Mouse (Mus musculus) heart, adult 2 months (tissue): ENCODE measurements around the gene Pdha1. TPM values are rescaled to one million over a fixed set of nuclear protein-coding genes. Genes with fewer than 3 reads are reported as not detected.

ENCODE experiments used
- DNase-seq, 2 experiments: peaks; one replicate each; pipeline ENCODE4 v3.0.0; 2021
- H3K27ac ChIP-seq: fragments of 200-600 bp; 2 replicates; pipeline ENCODE4 v1.8.1; 2022
- H3K27me3 ChIP-seq: fragments of 200-500 bp; 2 replicates; pipeline ENCODE4 v1.6.1; 2012; ENCODE audit warnings: mild to moderate bottlenecking, low read length, inconsistent platforms, mixed read lengths; ENCODE audit not compliant: control insufficient read depth, insufficient read depth
- H3K36me3 ChIP-seq: fragments of 200-500 bp; 2 replicates; pipeline ENCODE4 v1.6.1; 2012; ENCODE audit warnings: low read length, inconsistent platforms; ENCODE audit not compliant: control insufficient read depth, insufficient read depth
- H3K4me1 ChIP-seq: fragments of 200-500 bp; 2 replicates; pipeline ENCODE4 v1.6.1; 2011; ENCODE audit warnings: low read length; ENCODE audit not compliant: control insufficient read depth, insufficient read depth
- H3K4me3 ChIP-seq: fragments of 200-600 bp; 2 replicates; pipeline ENCODE4 v1.8.1; 2022
- H3K79me2 ChIP-seq: fragments of 200-500 bp; replicated peaks from 2 replicates; pipeline ENCODE4 v1.6.1; 2012; ENCODE audit warnings: mild to moderate bottlenecking, inconsistent platforms, low read length, moderate library complexity, mixed read lengths; ENCODE audit not compliant: control insufficient read depth, insufficient read depth
- H3K9ac ChIP-seq: fragments of 200-500 bp; 2 replicates; pipeline ENCODE4 v1.6.1; 2012; ENCODE audit warnings: low read depth, mild to moderate bottlenecking, control low read depth, inconsistent platforms, low read length, mixed read lengths
- CTCF ChIP-seq: fragments of 200-600 bp; IDR thresholded peaks from 2 replicates; pipeline ENCODE4 v1.8.1; 2022; ENCODE audit warnings: antibody characterized with exemption, mild to moderate bottlenecking, moderate library complexity
- EP300 ChIP-seq: fragments of 200-500 bp; IDR thresholded peaks from 2 replicates; pipeline ENCODE4 v1.6.1; 2011; ENCODE audit warnings: low read depth, low read length, control low read depth; ENCODE audit not compliant: insufficient read depth
- POLR2A ChIP-seq: fragments of 200-500 bp; IDR thresholded peaks from 2 replicates; pipeline ENCODE4 v1.6.1; 2011; ENCODE audit warnings: mild to moderate bottlenecking, low read depth, low read length, control low read depth; ENCODE audit not compliant: insufficient read depth
- WGBS: fragments of 180-500 bp; shearing (Covaris S2); methylation state at CpG from one replicate; pipeline ENCODE4 v1.1.7; 2018; 5-methylcytosine and 5-hydroxymethylcytosine counted together
- intact Hi-C: fragments of 180-260 bp; cut with DNase I; formaldehyde crosslinking; loops from one replicate; pipeline ENCODE4 v1.15.1; 2025
- polyA plus RNA-seq: library from polyadenylated mRNA; depleted of rRNA; stranded (reverse); fragments of >200 nt; gene quantifications from 2 replicates; pipeline ENCODE4 v1.2.3, GENCODE M21; 2012
- total RNA-seq, 2 experiments: library from RNA; stranded (reverse); gene quantifications; 2 replicates each; pipeline ENCODE4 v1.2.3; 2021

The Pdha1 gene
- total and polyA plus RNA-seq, 3 experiments: 465 to 1,220 (median 973) TPM

DNA sequence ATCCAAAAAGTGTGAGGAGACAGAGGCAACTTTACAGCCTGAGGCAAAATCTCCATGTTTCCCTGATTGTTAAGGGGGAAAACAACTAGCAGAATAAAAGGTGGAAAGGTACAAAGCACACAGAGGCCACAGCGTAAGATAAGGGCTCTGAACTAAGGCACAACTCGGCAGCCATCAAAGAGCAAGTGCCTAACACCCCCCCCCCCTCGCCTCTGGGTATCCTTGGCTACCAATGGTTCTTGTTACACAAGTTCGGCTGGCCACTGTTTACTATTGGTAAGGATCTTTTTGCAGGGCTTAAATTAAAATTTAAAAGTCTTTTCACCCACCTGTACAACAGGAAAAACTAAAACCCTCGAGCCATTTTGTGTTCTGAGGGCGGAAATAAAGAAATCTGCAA lies 2.5 kb downstream of the Pdha1 start:
- intact Hi-C loops: loop anchor here (5.0 to 10.0 kb wide), 4 partner anchors 369 to 857 kb away; partner anchors contain the start of genes Cdkl5, Eif1ax, Phka2 and Rs1
- 35% methylated on average over 6 of the region's 6 CpGs for WGBS
- Histone ChIP-seq H3K27ac (no peak overlapping the region), H3K4me1 (peaks cover 4% of the 10 kb centered on the region), H3K9ac (no peak overlapping the region), H3K79me2 (peaks cover 4% of the 10 kb centered on the region), H3K36me3 (peaks cover 4% of the 10 kb centered on the region; the same call in 1 of the 2 replicates), H3K4me3 (peak overlapping the region; percentile 71; the same call in 1 of the 2 replicates), H3K27me3 (no peaks in the 10 kb centered on the region)
- no peak for DNase-seq
- TF ChIP-seq CTCF: no peak
- TF ChIP-seq EP300: no peak
- TF ChIP-seq POLR2A: no peak

DNA sequence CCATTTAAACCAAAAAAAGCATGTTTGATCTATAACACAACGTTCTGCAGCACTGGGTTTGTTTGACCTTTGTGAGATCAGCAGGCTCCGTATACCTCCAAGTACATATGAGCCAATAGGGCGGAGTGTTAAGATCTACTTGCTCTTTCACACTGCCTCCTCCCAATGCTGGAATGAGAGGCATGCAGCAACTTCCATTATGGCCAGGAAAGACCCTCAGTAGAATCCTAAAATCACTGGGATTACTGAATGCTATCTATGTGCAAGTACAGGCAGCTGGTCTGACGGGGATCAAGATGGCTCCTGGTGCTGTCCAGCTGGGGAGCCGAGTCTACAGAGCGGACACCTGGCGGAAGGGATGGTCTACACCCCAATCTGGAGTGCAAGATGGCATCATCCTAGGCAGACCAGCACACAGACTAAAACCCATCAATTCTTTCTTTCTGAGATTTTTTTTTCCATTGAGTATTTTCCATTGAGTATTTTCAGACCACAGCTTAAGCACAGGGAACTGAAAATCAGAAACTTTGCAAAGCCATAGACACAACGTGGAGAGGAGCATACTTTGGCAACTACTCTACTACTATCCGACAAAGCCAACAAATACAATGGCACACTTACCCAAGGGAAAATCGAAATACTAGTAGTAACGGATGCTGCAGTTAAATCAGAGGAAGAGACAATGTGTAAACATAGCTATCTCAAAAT lies 3.9 kb downstream of the Pdha1 start:
- Histone ChIP-seq H3K9ac (no peak overlapping the region), H3K36me3 (peaks cover 4% of the 10 kb centered on the region), H3K4me3 (no peak overlapping the region), H3K27ac (no peak overlapping the region), H3K79me2 (peaks cover 4% of the 10 kb centered on the region), H3K27me3 (no peaks in the 10 kb centered on the region), H3K4me1 (peaks cover 4% of the 10 kb centered on the region)
- no peak for DNase-seq
- intact Hi-C loops: loop anchor here (10.0 kb wide), 3 partner anchors 371 to 759 kb away; partner anchors contain the start of genes Eif1ax, Phka2 and Rs1
- 49% methylated on average over 11 of the region's 11 CpGs for WGBS
- TF ChIP-seq POLR2A (no peak), EP300 (no peak), CTCF (no peak)

DNA sequence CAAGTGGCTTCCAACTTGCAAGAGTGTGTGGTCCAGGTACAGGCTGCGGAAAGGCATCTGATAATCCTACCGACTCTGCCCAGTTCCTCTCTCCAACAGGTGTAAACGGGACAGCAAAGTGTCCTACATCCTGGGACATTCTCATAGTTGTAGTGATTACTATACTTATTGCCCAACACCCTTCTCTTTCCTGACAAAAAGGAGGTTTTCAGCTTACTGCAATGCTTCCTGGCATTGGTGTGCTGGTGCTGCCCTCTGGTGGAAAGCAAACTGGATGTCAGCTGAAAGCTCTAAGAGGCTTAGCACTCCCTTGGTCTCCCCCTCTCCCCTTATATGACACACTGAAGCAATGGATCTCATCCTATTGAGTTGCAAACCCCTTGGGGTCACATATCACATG lies 21.6 kb downstream of the Pdha1 start:
- H3K79me2 ChIP-seq: no peaks in the 10 kb centered on the region
- intact Hi-C loops: loop anchor here (5.0 to 10.0 kb wide), 2 partner anchors 129 to 492 kb away; partner anchors contain the start of genes Map3k15 and Sh3kbp1
- 62% methylated on average over 3 of the region's 3 CpGs for WGBS
- H3K4me3 ChIP-seq: no peak overlapping the region
- H3K27me3 ChIP-seq: no peaks in the 10 kb centered on the region
- H3K4me1 ChIP-seq: no peaks in the 10 kb centered on the region; the same call in 1 of the 2 replicates
- DNase-seq: peak; percentile 28 to 41
- H3K36me3 ChIP-seq: no peaks in the 10 kb centered on the region
- no peak overlapping the region for H3K9ac ChIP-seq
- no peak for TF ChIP-seq EP300
- peak; percentile 74 for TF ChIP-seq CTCF
- H3K27ac ChIP-seq: no peak overlapping the region

DNA sequence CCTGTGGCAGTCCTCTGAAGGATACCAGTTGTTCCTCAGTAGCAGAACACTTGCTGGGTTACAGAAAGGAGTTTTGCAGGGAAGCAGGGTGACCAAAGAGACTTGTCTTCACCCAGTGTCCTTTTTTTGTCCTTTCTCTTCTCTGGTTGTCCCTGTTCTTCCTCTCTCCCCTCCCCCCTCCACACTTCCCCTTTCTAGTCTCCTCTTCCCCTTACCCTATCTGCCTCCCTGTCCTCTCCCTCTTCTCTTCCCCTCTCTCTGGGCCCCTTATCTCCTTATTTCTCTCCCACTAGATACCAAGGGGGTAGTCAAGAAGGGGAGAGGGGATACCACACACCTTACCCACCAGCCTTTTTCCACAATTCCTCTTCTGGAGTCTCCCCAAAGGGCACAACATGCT lies 22.1 kb downstream of the Pdha1 start:
- H3K79me2 ChIP-seq: no peaks in the 10 kb centered on the region
- H3K9ac ChIP-seq: no peak overlapping the region
- intact Hi-C loops: loop anchor here (5.0 to 10.0 kb wide), 2 partner anchors 129 to 491 kb away; partner anchors contain the start of genes Map3k15 and Sh3kbp1
- no peak overlapping the region for H3K27ac ChIP-seq
- H3K27me3 ChIP-seq: no peaks in the 10 kb centered on the region
- H3K36me3 ChIP-seq: no peaks in the 10 kb centered on the region
- H3K4me1 ChIP-seq: no peaks in the 10 kb centered on the region; the same call in 1 of the 2 replicates
- DNase-seq: no peak
- TF ChIP-seq POLR2A (no peak), CTCF (no peak), EP300 (no peak)
- H3K4me3 ChIP-seq: no peak overlapping the region

DNA sequence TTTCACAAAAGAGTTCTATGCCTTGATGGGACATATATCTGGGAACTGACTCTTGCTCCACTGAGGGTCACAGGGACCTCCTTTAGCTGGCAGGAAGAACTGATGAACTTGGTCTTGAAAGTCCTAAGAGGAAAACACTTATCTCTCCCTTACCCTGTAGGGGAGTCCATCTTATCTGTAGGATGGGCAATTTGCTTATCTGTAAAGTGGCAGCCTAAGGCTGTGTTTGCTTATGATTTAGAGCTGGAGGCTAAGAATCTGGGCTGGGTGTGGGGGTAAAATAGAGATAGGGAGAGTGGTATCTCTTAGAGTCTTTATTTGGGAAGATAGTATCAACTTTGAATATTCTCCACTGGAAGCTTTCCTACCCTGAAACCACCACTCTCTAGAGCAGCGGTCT lies 24.4 kb downstream of the Pdha1 start:
- Histone ChIP-seq H3K4me3 (no peak overlapping the region), H3K9ac (no peak overlapping the region), H3K36me3 (no peaks in the 10 kb centered on the region), H3K79me2 (no peaks in the 10 kb centered on the region), H3K4me1 (no peaks in the 10 kb centered on the region; the same call in 1 of the 2 replicates), H3K27ac (no peak overlapping the region), H3K27me3 (no peaks in the 10 kb centered on the region)
- 68% methylated on average over 1 of the region's 1 CpGs for WGBS
- TF ChIP-seq POLR2A: no peak
- no peak for TF ChIP-seq CTCF
- TF ChIP-seq EP300: no peak
- intact Hi-C loops: loop anchor here (10.0 kb wide), 1 partner anchor 489 kb away; the partner anchor contains the start of gene Sh3kbp1
- DNase-seq: no peak

DNA sequence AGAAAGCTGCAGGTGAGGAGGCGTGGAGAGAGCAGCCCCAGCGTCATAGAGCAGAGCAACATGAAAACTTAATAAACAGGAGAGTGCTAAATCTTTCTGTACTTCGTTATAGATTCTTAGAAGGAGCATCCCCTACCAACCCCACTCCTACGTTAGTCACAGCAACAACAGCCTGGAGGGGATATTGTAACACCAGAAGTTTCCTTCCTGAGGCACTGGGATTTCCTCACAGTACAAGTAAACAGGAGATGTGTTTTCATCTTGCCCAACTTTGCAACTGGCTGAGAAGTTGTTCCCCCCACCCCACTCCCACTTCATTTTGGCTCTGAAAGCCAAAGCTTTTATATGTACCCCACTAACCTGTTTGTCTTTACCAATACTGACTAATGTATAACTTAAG lies 30.4 kb downstream of the Pdha1 start:
- Histone ChIP-seq H3K4me3 (no peak overlapping the region), H3K36me3 (no peaks in the 10 kb centered on the region), H3K79me2 (no peaks in the 10 kb centered on the region), H3K27ac (no peak overlapping the region), H3K4me1 (no peaks in the 10 kb centered on the region), H3K9ac (no peak overlapping the region), H3K27me3 (no peaks in the 10 kb centered on the region)
- no peak for DNase-seq
- TF ChIP-seq CTCF: no peak
- intact Hi-C loops: no loop called here
- 61% methylated on average over 4 of the region's 4 CpGs for WGBS
